ENCODE assay signal across 9 mouse cellular contexts in genomic region chr4:127169346-127170221, GRCm38 (mm10). TPM values are rescaled to one million over a fixed set of nuclear protein-coding genes. Genes with fewer than 3 reads are reported as not detected.
DNase-seq lines count a peak whose midpoint lies in the region; ATAC-seq lines count a peak whose summit lies in the region.
"Had no signal": no experiment of that assay in that cellular context is flagged by ENCODE, and none has a peak within 500 bp of the region (broad histone marks: within the 10 kb centered on the region; RNA-seq: fewer than 3 reads in every experiment).

No protein-coding gene starts in this region.

- peak overlapping the region; percentile 72 for H3K4me3 ChIP-seq in lung, embryonic 16.5 days (ENCODE audit: low read length)
- peak overlapping the region; percentile 65 for H3K4me3 ChIP-seq in limb, embryonic 15.5 days
- peak overlapping the region; percentile 89 for H3K4me3 ChIP-seq in neural tube, embryonic 15.5 days (replicated peaks)
- H3K4me3 ChIP-seq: myocyte had no signal

- peaks cover 14% of the 10 kb centered on the region for H3K4me1 ChIP-seq in lung, embryonic 16.5 days (replicated peaks; ENCODE audit: control insufficient read depth, insufficient read depth, low read length)
- peaks cover 24% of the 10 kb centered on the region for H3K4me1 ChIP-seq in limb, embryonic 15.5 days
- H3K4me1 ChIP-seq in neural tube, embryonic 15.5 days: peaks cover 49% of the 10 kb centered on the region

- H3K4me2 ChIP-seq in lung, embryonic 16.5 days (ENCODE audit: low read depth, low read length): peak overlapping the region; percentile 100
- H3K4me2 ChIP-seq in limb, embryonic 15.5 days: peak overlapping the region; percentile 100
- H3K4me2 ChIP-seq in neural tube, embryonic 15.5 days: peak overlapping the region; percentile 91

- no peaks in the 10 kb centered on the region for H3K36me3 ChIP-seq in lung, embryonic 16.5 days (ENCODE audit: control insufficient read depth, insufficient read depth, low read length)
- no peaks in the 10 kb centered on the region for H3K36me3 ChIP-seq in limb, embryonic 15.5 days
- no peaks in the 10 kb centered on the region for H3K36me3 ChIP-seq in neural tube, embryonic 15.5 days

- H3K27me3 ChIP-seq in lung, embryonic 16.5 days (ENCODE audit: control insufficient read depth, insufficient read depth, low read depth, low read length): peaks cover 35% of the 10 kb centered on the region
- H3K27me3 ChIP-seq in limb, embryonic 15.5 days: peaks cover 70% of the 10 kb centered on the region
- 0 out of 2 replicates have a peak, but pooled peaks cover 6% of the 10 kb centered on the region for H3K27me3 ChIP-seq in neural tube, embryonic 15.5 days (replicated peaks)

- H3K27ac ChIP-seq in lung, embryonic 16.5 days (ENCODE audit: low read length): no peak overlapping the region
- H3K27ac ChIP-seq in limb, embryonic 15.5 days: no peak overlapping the region
- peak overlapping the region; percentile 88 for H3K27ac ChIP-seq in neural tube, embryonic 15.5 days (replicated peaks)

- H3K9ac ChIP-seq in lung, embryonic 16.5 days (ENCODE audit: low read length): peak overlapping the region; percentile 69
- peak overlapping the region; percentile 51 for H3K9ac ChIP-seq in limb, embryonic 15.5 days
- peak overlapping the region; percentile 96 for H3K9ac ChIP-seq in neural tube, embryonic 15.5 days (replicated peaks)

- peak; percentile 62 for ATAC-seq in lung, embryonic 16.5 days (ENCODE audit: low read depth)
- peak; percentile 26; the same call in 1 of the 2 replicates for ATAC-seq in limb, embryonic 15.5 days (ENCODE audit: insufficient number of reproducible peaks, low FRiP score, low TSS enrichment, low read depth)
- peak; percentile 52 for ATAC-seq in neural tube, embryonic 15.5 days (ENCODE audit: low FRiP score)

- DNase-seq in lung, postnatal 25 days (ENCODE audit: low spot score): no peak
- DNase-seq in adrenal gland, postnatal 25 days: peak; percentile 16
- peak; percentile 33 for DNase-seq in embryo, embryonic 10.5 days (ENCODE audit: low spot score)
- DNase-seq in heart, postnatal 10 days: peak; percentile 4 to 12
- DNase-seq in ovary, adult 18-20 months (ENCODE audit: low spot score): no peak

- H3K9me3 ChIP-seq in lung, embryonic 16.5 days (ENCODE audit: control insufficient read depth, low read length): no peaks in the 10 kb centered on the region
- no peaks in the 10 kb centered on the region for H3K9me3 ChIP-seq in limb, embryonic 15.5 days
- H3K9me3 ChIP-seq in neural tube, embryonic 15.5 days (replicated peaks): no peaks in the 10 kb centered on the region

- 3% methylated on average over 46 of the region's 51 CpGs for WGBS in lung, embryonic 16.5 days
- WGBS in limb, embryonic 15.5 days: 2% methylated on average over 44 of the region's 51 CpGs
- WGBS in neural tube, embryonic 15.5 days: 2% methylated on average over 47 of the region's 51 CpGs

- intact Hi-C loops in heart, postnatal 10 days (cut with DNase I): no loop called here

RNA-seq across cellular contexts. Expression of gene Dlgap3, which starts 0.6 kb away (rescaled TPM):
- polyA plus RNA-seq in lung, embryonic 16.5 days (2015; fragmentation: Nextera tagmentation; extraction: Ambion mirVana): 0.38 and 0.41 TPM in 2 replicates
- 4.5 and 6.0 TPM in 2 replicates for total RNA-seq in adrenal gland, postnatal 25 days (2021)
- under 1 TPM; 0.22 to 0.26 TPM for total RNA-seq in heart, postnatal 10 days (2021)
- 0.56 and 0.63 TPM in 2 replicates for polyA plus RNA-seq in limb, embryonic 15.5 days (2015; fragmentation: Nextera tagmentation; extraction: Ambion mirVana)
- polyA plus RNA-seq in neural tube, embryonic 15.5 days (2015; fragmentation: Nextera tagmentation; extraction: Ambion mirVana): 20.9 and 25.1 TPM in 2 replicates
- polyA plus RNA-seq: myocyte had no signal

RNA-seq across cellular contexts. Expression of gene Tmem35b, which starts 46.1 kb away (rescaled TPM):
- polyA plus RNA-seq in lung, embryonic 16.5 days (2015; fragmentation: Nextera tagmentation; extraction: Ambion mirVana): 21.0 and 22.7 TPM in 2 replicates
- total RNA-seq in adrenal gland, postnatal 25 days (2021): 26.2 and 30.3 TPM in 2 replicates
- total RNA-seq in heart, postnatal 10 days (2021): 1 to 10 TPM; 2.0 to 2.5 TPM
- 12.2 and 13.0 TPM in 2 replicates for polyA plus RNA-seq in limb, embryonic 15.5 days (2015; fragmentation: Nextera tagmentation; extraction: Ambion mirVana)
- 17.7 and 18.9 TPM in 2 replicates for polyA plus RNA-seq in neural tube, embryonic 15.5 days (2015; fragmentation: Nextera tagmentation; extraction: Ambion mirVana)

Comparison
In these comparisons a context has a peak if more than half of its experiments do, and no peak if none do; other contexts are left out.
1. DNase-seq: peak in adrenal gland, postnatal 25 days (single experiment), embryo, embryonic 10.5 days (single experiment) and heart, postnatal 10 days (2 of 2); none in lung, postnatal 25 days (single experiment) and ovary, adult 18-20 months (single experiment).
2. RNA of gene Dlgap3, which starts 0.6 kb away (polyA plus RNA-seq): 20.9 to 25.1 TPM in neural tube, embryonic 15.5 days; 0.56 to 0.63 TPM in limb, embryonic 15.5 days and 0.38 to 0.41 TPM in lung, embryonic 16.5 days; every median in the first group is over 10 times any median in the second.
3. Peak in every context shown above with its lines, with median percentiles within 50 percentile points of each other: ATAC-seq, H3K4me2 ChIP-seq, H3K4me3 ChIP-seq and H3K9ac ChIP-seq.